Mouse (Mus musculus): ENCODE data around the gene Nkx2-9.

The Nkx2-9 gene

GRCm38 (mm10) chr12:56612761-56613437 lies at the start of gene Nkx2-9:
TSS of gene Nkx2-9 (minus strand) at chr12:56613284.
- DNase-seq (ENCODE audit: low spot score): peak; percentile 33

DNA sequence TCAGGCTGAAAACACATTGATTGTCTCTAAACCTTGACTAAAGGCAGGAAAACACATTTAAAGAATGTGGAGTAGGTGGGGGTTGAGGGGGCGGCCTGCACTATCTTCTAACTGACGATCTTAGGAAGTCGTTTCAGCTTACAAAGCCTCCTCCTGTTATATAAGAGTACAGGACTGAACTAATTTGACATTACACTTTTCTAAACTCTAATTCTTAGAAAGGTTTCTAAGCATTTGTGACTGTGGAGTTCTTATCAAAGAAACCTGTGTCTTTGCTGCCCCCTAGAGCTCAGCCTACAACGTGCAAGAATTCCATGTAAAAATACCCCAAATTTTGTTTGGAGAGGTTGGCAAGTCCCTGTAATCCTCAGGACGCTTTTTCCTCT lies 24.1 kb upstream of the Nkx2-9 start:
- peak; percentile 88 for DNase-seq (ENCODE audit: low spot score)

- DNase-seq (ENCODE audit: low spot score): peak; percentile 96
These were observed 23.6 kb upstream of the Nkx2-9 start for GRCm38 (mm10) chr12:56636534-56637180.

DNA sequence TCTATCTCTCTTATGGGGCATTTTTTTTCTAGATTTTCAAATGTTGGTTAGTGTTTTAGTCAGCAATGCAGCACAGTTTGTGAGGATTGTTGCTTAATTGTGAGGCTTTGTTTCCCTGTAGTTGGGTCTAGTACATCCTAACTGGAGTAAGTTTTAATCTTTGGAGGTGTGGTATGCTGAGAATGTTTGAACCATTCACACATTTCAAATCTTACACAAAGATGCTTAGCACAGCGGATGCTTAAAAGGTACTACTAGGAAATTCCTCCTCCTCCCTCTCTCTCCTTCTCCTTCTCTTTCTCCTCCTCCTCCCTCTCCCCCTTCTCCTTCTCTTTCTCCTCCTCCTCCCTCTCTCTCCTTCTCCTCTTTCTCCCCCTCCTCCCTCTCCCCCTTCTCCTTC lies 3.0 kb upstream of the Nkx2-9 start:
- DNase-seq (ENCODE audit: low spot score): peak; percentile 26

DNA sequence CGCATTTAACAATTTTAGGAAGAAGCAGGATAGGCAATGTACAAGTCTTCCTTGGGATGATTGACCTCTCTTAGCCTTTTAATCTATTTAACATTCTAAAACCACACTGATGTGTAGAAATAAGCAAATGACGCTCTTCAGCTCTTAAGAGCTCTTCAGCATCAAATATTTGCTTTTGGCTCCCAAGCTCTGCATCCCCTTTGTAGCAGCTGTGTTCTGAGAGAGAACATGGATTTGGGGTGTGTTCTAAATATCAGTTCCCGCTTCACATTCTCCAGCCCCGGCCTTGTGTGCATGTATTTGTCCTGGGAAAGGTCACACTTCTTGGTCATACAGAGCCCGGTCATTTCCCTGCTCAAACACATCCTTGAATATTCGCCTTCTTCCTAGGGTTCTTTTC lies 2.3 kb upstream of the Nkx2-9 start:
- DNase-seq (ENCODE audit: low spot score): peak; percentile 37

GRCm38 (mm10) chr12:56614513-56614912 lies 1.4 kb upstream of the Nkx2-9 start:
- DNase-seq (ENCODE audit: low spot score): peak; percentile 86

DNA sequence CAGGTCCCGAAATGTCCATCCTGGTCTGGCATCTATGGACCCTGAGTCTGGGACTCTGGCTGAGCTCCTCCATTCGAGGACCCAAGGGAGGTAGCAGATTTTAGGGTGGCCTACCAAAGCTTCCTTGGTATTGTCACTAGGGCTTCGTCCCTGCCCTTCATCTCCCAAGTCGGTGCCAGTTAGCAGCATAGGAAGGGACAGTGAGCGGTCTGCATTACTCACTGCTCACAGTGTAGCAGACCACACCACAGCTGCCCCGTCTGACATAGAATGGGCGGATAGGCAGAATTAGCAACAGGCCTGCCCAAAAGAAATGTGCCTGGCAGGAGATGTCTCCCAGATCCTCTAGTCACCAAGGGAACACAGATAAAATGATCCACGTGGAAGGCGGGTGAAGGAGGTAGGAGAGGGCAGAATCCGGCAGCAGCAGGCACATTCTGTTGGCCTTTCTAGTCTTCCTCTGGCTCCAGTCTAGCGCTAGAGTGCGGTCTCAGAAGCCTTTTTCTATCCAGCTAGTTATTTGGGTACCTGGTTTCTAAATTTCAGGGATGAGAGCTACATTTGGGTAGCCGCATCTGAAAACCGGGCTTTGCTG lies 929 bp upstream of the Nkx2-9 start:
- DNase-seq (ENCODE audit: low spot score): peak; percentile 53

- no peak for DNase-seq (ENCODE audit: low spot score)
These were observed 350 bp upstream of the Nkx2-9 start for GRCm38 (mm10) chr12:56613438-56613830.

DNA sequence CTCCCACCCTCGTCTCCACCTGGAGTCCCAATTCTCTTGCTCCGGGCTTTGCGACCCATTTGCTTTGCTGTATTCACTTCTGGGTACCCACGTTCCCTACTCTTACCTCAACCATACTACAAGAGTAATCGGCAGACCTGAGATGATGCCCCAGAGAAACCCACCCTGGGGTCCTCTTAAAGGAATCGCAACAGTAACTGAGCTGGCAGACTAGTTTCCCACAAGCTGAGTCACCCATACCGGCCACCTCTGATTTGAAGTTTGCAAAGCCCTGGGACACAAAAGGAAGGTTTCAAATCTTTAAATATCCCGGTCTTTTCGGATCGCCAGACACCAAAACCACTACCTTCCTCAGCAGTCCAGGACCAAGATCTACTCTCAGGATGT lies 742 bp downstream of the Nkx2-9 start:
- DNase-seq (ENCODE audit: low spot score): peak; percentile 52

GRCm38 (mm10) chr12:56611504-56612348 lies 1.4 kb downstream of the Nkx2-9 start:
- peak; percentile 65 for DNase-seq (ENCODE audit: low spot score)

- DNase-seq (ENCODE audit: low spot score): peak; percentile 31
These were observed 2.2 kb downstream of the Nkx2-9 start for GRCm38 (mm10) chr12:56610851-56611250.

DNA sequence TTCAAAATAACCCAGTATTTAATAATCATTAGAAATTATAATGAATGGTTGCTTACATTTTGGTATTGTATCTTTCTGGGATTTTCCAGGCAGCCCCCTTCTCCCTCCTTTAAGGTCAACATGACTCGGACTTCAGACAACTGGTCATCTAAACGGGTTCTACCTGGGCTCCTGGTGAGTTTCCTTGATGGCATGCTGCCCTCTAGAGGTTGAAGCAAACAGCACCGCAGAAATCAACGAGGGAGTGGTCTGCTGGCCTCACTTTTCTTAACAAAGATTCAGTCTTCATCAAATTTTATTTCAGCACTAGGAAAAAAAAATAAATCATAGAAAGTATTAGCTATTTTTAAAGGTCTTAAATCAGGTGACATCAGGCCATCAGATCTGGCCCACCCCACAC lies 21.4 kb downstream of the Nkx2-9 start:
- peak; percentile 62 for DNase-seq (ENCODE audit: low spot score)

DNA sequence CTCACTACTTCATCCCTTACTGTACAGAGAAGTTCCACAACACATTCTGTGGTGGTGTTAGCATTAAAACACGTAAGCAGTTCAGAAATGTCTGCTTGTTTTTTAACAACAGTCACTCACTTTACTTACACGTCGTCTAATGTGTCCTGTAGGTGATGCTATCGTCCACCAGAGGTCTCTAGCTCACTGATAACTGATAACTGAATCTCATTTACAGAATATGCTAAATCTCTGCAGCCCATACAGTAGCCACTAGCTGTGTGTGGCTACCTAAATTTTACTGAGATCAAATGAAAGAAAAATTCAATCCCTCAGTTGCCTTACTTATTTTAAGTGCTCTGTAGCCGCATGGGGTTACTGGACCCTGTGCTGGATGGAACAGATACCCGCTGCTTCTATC lies 25.3 kb downstream of the Nkx2-9 start:
- peak; percentile 67 for DNase-seq (ENCODE audit: low spot score)

All from embryo, embryonic 10.5 days (tissue).